Mouse (Mus musculus): ENCODE results near the gene Fbn1.
"Not testable (repeated sequence)": the region's sequence is repeated elsewhere in the genome, so short reads cannot be mapped to it uniquely, and the experiment has no call there.

The Fbn1 gene

GRCm38 (mm10) chr2:125285777-125286176 is 222.0 kb downstream of the Fbn1 start:
- no peak for DNase-seq

GRCm38 (mm10) chr2:125282334-125283206 is 225.2 kb downstream of the Fbn1 start:
- DNase-seq = no peak

GRCm38 (mm10) chr2:125279995-125280394 is 227.8 kb downstream of the Fbn1 start:
- not testable (repeated sequence) for DNase-seq

GRCm38 (mm10) chr2:125278474-125278873 is 229.3 kb downstream of the Fbn1 start:
- DNase-seq = no peak

- DNase-seq = no peak
Observed at GRCm38 (mm10) chr2:125276692-125277091, 231.1 kb downstream of the Fbn1 start.

GRCm38 (mm10) chr2:125275617-125276016 is 232.2 kb downstream of the Fbn1 start:
- DNase-seq = no peak

- no peak for DNase-seq
Observed at GRCm38 (mm10) chr2:125268876-125269275, 238.9 kb downstream of the Fbn1 start.

- no peak for DNase-seq
Observed at GRCm38 (mm10) chr2:125263753-125264152, 244.0 kb downstream of the Fbn1 start.

GRCm38 (mm10) chr2:125263056-125263455 is 244.7 kb downstream of the Fbn1 start:
- no peak for DNase-seq

GRCm38 (mm10) chr2:125260326-125260725 is 247.5 kb downstream of the Fbn1 start:
- DNase-seq = no peak

GRCm38 (mm10) chr2:125259230-125260120 is 248.3 kb downstream of the Fbn1 start:
- DNase-seq = no peak

- DNase-seq = no peak
Observed at GRCm38 (mm10) chr2:125255886-125256285, 251.9 kb downstream of the Fbn1 start.

- DNase-seq = no peak
Observed at GRCm38 (mm10) chr2:125254630-125255029, 253.2 kb downstream of the Fbn1 start.

GRCm38 (mm10) chr2:125253699-125254098 is 254.1 kb downstream of the Fbn1 start:
- no peak for DNase-seq

- DNase-seq = peak; percentile 14
Observed at GRCm38 (mm10) chr2:125252275-125252674, 255.5 kb downstream of the Fbn1 start.

GRCm38 (mm10) chr2:125251781-125252180 is 256.0 kb downstream of the Fbn1 start:
- DNase-seq = no peak

Measured in layer of hippocampus, adult 9-11 months (tissue).